Mouse (Mus musculus): Measurements from ENCODE around the gene Cby1.

Gene Cby1

DNA sequence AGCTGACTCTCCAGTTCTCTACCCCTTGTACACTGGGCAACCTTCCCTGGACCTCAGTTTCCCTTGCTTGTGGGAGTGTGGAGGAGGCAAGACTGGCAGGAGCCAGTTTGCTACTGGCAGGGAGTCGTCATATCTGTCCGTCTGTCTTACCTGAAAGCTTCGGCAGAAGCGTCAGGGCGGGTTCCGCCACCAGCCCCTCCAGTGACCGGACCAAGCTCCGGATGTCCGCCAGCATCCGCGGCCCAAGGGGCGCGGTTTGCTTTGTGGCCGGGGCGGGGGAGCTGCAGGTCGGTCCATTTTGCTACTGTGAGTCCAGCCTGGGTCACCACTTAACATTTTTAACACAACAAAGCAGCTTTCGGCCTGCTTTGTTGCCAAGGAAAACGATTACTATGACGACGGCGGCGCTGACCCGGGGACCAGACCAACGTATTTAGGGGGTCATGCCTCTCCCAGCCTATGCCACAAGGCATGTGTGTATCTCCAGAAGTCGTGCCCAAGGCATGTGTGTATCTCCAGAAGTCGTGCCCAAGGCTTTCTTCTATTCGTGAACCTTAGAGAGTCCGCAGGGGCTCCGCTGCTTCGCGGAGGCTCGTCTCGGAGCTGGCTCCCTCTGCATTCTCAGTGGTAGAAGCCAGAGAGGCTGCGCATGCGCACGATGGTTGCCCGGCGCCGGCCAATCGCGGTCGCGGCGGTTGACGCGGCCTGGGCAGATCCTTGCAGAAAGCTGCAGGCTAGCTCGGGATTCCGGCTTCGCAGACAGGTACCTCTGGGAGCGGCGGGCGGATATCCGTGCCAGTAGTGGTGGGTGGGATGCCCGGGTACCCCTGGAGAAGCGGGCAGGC is at the start of gene Cby1, which contains the start of gene Fam227a:
Cby1 (plus strand) TSS at position 669 of the 845 bp plus-strand sequence.
Fam227a (minus strand) TSS at position 426 of the 845 bp plus-strand sequence.
- DNase-seq (ENCODE audit: low read depth, low spot score), result peak; percentile 97

DNA sequence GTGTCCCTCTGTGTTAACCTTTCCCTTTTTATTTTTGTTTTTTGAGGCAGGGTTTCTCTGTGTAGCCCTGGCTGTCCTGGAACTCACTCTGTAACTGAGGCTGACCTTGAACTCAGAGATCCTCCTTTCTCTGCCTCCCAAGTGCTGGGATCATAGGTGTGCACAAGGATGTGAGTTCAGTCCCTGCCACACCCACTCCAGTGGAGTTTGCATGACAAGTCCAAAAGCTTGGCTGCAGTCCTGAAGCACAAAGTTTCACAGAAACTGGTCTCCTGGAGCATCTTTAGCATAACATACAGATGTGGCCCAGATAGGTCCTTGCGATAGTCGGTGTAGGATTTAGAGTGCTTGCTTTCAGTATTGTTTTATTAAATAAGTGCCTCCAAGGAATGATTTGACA is 49.8 kb upstream of the Cby1 start:
- no peak for DNase-seq (ENCODE audit: low read depth, low spot score)

DNA sequence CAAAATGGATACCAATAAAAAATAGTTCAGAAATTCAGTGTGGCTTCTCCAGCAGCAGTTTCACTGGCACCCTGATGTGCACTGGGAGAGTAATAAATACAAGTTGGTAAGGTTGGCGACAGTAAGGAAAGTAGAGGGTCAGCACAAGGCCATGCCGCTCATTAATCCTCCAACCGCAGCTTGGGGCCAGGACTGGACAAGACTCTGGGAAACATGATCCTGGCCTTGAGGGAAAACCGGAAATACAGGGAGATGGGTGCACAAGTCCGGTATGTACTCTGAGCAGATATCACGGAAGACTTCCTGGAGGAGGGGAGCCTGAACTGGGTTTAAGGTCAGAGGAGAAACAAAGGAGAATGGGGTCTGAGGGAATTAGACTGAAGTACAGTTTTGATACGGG is 43.5 kb upstream of the Cby1 start:
- no peak for DNase-seq (ENCODE audit: low read depth, low spot score)

- DNase-seq (ENCODE audit: low read depth, low spot score), result peak; percentile 75
These were observed 42.3 kb upstream of the Cby1 start for GRCm38 (mm10) chr15:79616729-79617128.

GRCm38 (mm10) chr15:79617135-79617534 is 41.9 kb upstream of the Cby1 start:
- DNase-seq (ENCODE audit: low read depth, low spot score), result peak; percentile 86

GRCm38 (mm10) chr15:79618456-79618855 is 40.5 kb upstream of the Cby1 start:
- no peak for DNase-seq (ENCODE audit: low read depth, low spot score)

GRCm38 (mm10) chr15:79619770-79620414 is 39.1 kb upstream of the Cby1 start:
- no peak for DNase-seq (ENCODE audit: low read depth, low spot score)

DNA sequence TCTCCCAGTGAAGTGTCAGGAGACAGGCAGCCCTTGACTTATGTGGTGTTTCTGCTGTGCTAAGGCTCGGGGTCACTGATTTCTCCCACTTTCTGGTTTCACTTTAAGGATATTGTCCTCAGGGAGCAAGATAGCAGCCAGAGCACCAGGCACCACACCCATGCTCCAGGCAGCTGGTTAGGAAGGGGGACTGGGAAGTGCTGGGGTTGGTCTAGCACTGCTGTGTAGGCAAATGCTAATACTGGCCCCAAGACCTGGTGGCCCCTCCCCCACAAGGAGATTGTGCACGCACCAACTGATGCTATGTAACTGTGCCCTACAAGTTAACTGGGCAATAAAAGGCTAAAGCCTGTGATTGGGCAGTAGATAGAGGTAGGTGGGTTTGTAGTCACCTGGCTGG is 28.5 kb upstream of the Cby1 start:
- no peak for DNase-seq (ENCODE audit: low read depth, low spot score)

DNA sequence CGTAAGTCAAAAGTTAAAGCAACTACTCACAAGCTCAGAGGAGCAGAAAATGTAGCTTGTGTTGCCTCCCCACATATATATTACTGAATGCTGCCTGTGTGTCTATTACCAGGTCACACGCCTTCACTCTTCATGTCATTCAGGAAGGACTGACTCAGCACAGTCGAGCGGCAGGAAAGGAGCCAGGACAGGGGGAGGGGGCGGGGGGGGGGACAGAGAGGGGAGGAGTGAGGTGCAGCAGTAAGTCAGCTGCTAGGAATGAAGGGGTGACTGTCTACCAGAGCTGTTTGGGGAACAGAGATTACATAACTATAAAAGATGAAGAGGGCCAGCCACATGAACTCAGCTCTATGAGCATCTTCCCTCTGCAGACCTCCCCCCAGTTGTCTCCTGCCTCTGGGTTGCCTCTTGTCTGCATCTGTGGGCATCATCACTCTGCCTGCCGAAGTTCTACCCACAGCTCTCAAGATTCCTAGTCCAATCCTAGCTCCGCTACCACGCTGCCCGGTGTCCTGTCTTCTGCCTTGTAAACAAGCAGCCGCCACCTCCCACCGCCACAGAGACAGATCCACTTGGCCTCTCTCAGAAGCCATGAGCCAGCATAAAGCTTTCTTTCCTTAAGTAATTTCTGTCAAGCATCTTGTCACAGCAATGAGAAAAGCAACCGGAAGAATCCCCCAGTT is 17.7 kb upstream of the Cby1 start:
- DNase-seq (ENCODE audit: low read depth, low spot score), result no peak

GRCm38 (mm10) chr15:79645483-79645882 is 13.5 kb upstream of the Cby1 start:
- no peak for DNase-seq (ENCODE audit: low read depth, low spot score)

GRCm38 (mm10) chr15:79648130-79648529 is 10.9 kb upstream of the Cby1 start:
- DNase-seq (ENCODE audit: low read depth, low spot score), result no peak

DNA sequence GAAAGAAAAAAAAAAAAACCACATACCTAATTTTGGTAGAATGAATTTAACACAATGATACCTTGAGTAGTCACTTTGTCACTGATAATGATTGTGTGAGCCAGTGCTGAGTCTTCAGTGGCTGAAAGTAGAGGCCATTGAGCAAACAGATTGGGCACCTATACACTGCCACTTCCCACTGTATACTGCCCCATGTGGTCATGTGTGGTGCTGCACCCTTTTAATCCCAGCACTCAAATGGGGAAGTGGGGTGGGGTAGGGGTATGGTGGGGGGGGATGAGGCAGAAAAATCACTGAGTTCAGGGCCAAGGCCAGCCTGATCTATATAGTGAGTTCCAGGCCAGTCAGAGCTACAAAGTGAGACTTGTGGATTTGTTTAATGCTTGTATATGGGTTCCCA is 8.4 kb upstream of the Cby1 start:
- DNase-seq (ENCODE audit: low read depth, low spot score), result peak; percentile 71

DNA sequence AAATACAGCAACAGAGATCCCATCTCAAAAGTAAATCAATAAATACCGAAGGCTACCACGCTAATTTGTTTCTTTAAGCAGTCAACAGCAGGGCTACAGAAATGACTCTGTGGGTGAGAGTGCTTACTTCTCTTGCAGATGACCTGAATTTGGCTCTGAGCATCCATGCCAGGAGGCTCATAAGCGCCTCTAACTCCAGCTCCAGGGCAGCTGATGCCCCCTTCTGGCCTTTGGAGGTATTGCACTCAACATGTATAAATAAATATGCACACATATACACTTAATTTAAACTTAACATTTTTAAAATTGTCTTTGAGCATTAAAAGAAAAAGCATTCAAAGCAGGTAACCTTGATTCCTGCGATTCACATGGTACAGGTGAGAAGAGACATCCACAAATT is 7.5 kb upstream of the Cby1 start:
- DNase-seq (ENCODE audit: low read depth, low spot score), result peak; percentile 62

GRCm38 (mm10) chr15:79656451-79656850 is 2.5 kb upstream of the Cby1 start:
- no peak for DNase-seq (ENCODE audit: low read depth, low spot score)

GRCm38 (mm10) chr15:79657837-79658530 is 1.0 kb upstream of the Cby1 start:
- DNase-seq (ENCODE audit: low read depth, low spot score), result peak; percentile 87

DNA sequence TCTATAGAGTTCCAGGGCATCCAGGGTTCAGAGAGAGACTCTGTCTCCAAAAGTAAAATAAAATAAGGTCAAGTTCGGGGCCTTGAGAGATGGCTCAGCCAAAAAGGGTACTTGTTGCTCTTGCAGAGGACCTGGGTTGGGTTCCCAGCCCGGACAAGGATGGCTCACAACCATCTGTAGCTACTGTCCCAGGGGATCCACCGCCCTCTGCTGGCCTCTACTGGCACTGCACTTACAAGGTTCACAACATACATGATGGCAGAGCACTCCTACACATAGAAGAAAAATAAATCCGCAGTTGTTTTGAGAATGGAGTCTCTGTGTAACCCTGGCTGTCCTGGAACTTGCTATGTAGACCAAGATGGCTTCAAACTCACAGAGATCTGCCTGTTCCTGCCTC is 2.9 kb downstream of the Cby1 start:
- DNase-seq (ENCODE audit: low read depth, low spot score), result peak; percentile 67

GRCm38 (mm10) chr15:79664666-79665065 is 5.7 kb downstream of the Cby1 start:
- no peak for DNase-seq (ENCODE audit: low read depth, low spot score)

DNA sequence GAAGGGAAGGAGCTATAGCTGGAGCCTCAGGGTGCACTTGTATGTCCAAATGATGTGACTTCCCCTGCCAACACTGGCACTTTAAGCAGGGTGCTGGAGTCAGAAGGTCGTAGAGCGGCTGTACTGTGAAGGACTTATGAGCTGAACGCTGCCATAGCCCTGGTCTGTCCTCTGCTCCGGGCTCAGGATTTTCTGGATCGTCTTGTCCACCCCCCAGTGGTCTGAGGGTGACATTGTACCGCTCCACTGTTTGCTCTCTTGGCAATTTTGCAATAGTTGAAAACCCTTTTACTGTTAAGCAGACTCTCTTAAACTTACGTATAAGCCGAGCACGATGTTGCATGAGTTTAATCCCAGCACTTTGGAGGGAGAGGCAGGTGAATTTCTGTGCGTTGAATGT is 10.2 kb downstream of the Cby1 start:
- DNase-seq (ENCODE audit: low read depth, low spot score), result no peak

DNA sequence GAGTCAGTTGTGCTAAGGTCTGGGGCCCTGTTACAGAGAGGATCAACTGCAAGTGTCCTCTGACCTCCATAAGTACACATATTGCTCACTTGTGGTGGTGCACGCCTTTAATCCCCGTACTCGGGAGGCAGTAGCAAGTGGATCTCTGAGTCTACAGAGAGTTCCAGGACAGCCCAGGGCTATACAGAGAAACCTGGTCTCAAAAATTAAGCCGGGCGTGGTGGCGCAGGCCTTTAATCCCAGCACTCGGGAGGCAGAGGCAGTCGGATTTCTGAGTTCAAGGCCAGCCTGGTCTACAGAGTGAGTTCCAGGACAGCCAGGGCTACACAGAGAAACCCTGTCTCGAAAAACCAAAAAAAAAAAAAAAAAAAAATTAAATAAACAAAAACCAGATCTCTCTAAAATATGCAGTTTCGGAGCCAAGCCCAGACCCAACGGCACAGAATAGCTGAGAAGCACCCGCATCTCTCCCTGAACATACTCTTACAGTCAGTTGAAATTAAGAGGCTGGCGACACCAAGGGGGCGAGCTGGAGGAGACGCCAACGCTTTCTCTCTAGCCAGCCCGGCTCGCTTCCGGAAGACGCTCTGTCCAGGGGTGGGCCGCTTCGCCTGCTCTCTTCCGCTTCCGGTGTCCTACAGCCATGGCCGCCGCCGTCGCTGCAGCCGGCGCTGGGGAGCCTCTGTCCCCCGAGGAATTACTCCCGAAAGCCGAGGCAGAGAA is 11.4 kb downstream of the Cby1 start, which contains the start of gene Tomm22:
Tomm22 (plus strand) TSS at position 613 of the 723 bp plus-strand sequence.
- DNase-seq (ENCODE audit: low read depth, low spot score), result peak; percentile 93

DNA sequence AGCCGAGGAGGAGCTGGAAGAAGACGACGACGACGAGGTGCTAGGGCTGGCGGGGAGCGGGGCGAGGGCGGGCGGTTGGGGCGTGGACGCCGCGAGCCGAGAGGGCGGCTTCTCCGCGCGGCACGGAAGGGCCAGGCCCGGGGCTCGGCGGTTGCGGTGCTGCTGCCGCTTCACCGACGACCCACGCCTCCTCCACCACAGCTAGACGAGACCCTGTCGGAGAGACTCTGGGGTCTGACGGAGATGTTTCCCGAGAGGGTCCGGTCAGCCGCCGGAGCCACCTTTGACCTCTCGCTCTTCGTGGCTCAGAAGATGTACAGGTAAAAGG is 11.9 kb downstream of the Cby1 start:
- no peak for DNase-seq (ENCODE audit: low read depth, low spot score)

- peak; percentile 54 for DNase-seq (ENCODE audit: low read depth, low spot score)
These were observed 12.9 kb downstream of the Cby1 start for GRCm38 (mm10) chr15:79671828-79672348.

Measured in A20 (cell line).